Comparison of ENCODE assay signal across 8 mouse cellular contexts in genomic region chr4:155721668-155722083, GRCm38 (mm10). TPM values are rescaled to one million over a fixed set of nuclear protein-coding genes. Genes with fewer than 3 reads are reported as not detected.
DNase-seq lines count a peak whose midpoint lies in the region; ATAC-seq and TF ChIP-seq lines count a peak whose summit lies in the region.

No protein-coding gene starts in this region.

- H3K4me2 ChIP-seq in intestine, postnatal 0 days (replicated peaks; ENCODE audit: low read depth), result no peak overlapping the region

- no peak overlapping the region for H3K27ac ChIP-seq in heart, adult 2 months
- no peak overlapping the region for H3K27ac ChIP-seq in bone marrow, adult 2 months (ENCODE audit: control insufficient read depth, insufficient read depth, low read depth, low read length, poor library complexity)
- H3K27ac ChIP-seq in intestine, postnatal 0 days (ENCODE audit: low read depth, low read length), result no peak overlapping the region

- 0 out of 2 replicates have a peak, but pooled peaks cover 2% of the 10 kb centered on the region for H3K36me3 ChIP-seq in heart, adult 2 months (ENCODE audit: control insufficient read depth, insufficient read depth, low read length)
- H3K36me3 ChIP-seq in intestine, postnatal 0 days (ENCODE audit: control insufficient read depth, insufficient read depth), result peaks cover 24% of the 10 kb centered on the region

- no peaks in the 10 kb centered on the region for H3K4me1 ChIP-seq in heart, adult 2 months (ENCODE audit: control insufficient read depth, insufficient read depth, low read length)
- no peaks in the 10 kb centered on the region for H3K4me1 ChIP-seq in bone marrow, adult 2 months (ENCODE audit: control insufficient read depth, insufficient read depth, low read length)
- H3K4me1 ChIP-seq in intestine, postnatal 0 days (replicated peaks; ENCODE audit: control insufficient read depth, insufficient read depth, low read length), result no peaks in the 10 kb centered on the region

- H3K4me3 ChIP-seq in heart, adult 2 months, result no peak overlapping the region
- no peak overlapping the region for H3K4me3 ChIP-seq in bone marrow, adult 2 months (replicated peaks; ENCODE audit: control insufficient read depth, low read depth, low read length)
- H3K4me3 ChIP-seq in intestine, postnatal 0 days (ENCODE audit: low read depth, low read length), result no peak overlapping the region

- TF ChIP-seq CTCF in heart, adult 2 months (IDR thresholded peaks at IDR 0.05), result peak; percentile 74
- peak; percentile 37; the same call in 1 of the 2 replicates for TF ChIP-seq CTCF in bone marrow, adult 2 months (IDR thresholded peaks at IDR 0.05; ENCODE audit: control insufficient read depth, insufficient read depth, low read length)
- peak; percentile 79 for TF ChIP-seq CTCF in intestine, postnatal 0 days (IDR thresholded peaks at IDR 0.05; ENCODE audit: low read depth)

- 52% methylated on average over 4 of the region's 4 CpGs for WGBS in heart, adult 2 months
- 45% methylated on average over 4 of the region's 4 CpGs for WGBS in bone marrow, adult 2 months
- WGBS in intestine, postnatal 0 days, result 57% methylated on average over 4 of the region's 4 CpGs

- no peaks in the 10 kb centered on the region for H3K27me3 ChIP-seq in heart, adult 2 months (ENCODE audit: control insufficient read depth, insufficient read depth, low read length)
- H3K27me3 ChIP-seq in intestine, postnatal 0 days (replicated peaks; ENCODE audit: control insufficient read depth, insufficient read depth, low read length), result no peaks in the 10 kb centered on the region

- intact Hi-C loops in heart, adult 2 months (cut with DNase I), result loop anchor here (1.0 kb wide), 1 partner anchor 48 kb away; no protein-coding TSS in a partner anchor
- intact Hi-C loops in heart, postnatal 25 days (cut with DNase I), result loop anchor here (2.0 kb wide), 1 partner anchor 49 kb away; no protein-coding TSS in a partner anchor

- TF ChIP-seq POLR2A in heart, adult 2 months (IDR thresholded peaks at IDR 0.05; ENCODE audit: insufficient read depth, low read depth, low read length), result no peak
- no peak for TF ChIP-seq POLR2A in bone marrow, adult 2 months (IDR thresholded peaks at IDR 0.05; ENCODE audit: borderline replicate concordance, control insufficient read depth, low read depth, low read length)

- no peaks in the 10 kb centered on the region for H3K9me3 ChIP-seq in intestine, postnatal 0 days (ENCODE audit: control insufficient read depth)

- no peaks in the 10 kb centered on the region for H3K79me2 ChIP-seq in heart, adult 2 months (replicated peaks; ENCODE audit: control insufficient read depth, insufficient read depth, low read length)

- ATAC-seq in CD4-positive, CD25-positive, alpha-beta regulatory T cell, adult 4 months, result peak; percentile 74
- ATAC-seq in intestine, postnatal 0 days, result no peak

- TF ChIP-seq EP300 in heart, adult 2 months (IDR thresholded peaks at IDR 0.05; ENCODE audit: insufficient read depth, low read depth, low read length), result no peak

- H3K9ac ChIP-seq in heart, adult 2 months (ENCODE audit: low read depth, low read length), result no peak overlapping the region
- no peak overlapping the region for H3K9ac ChIP-seq in intestine, postnatal 0 days (ENCODE audit: low read depth, low read length)

- DNase-seq in heart, adult 2 months, result peak; percentile 32 to 36
- no peak for DNase-seq in heart, postnatal 25 days (ENCODE audit: low spot score)
- DNase-seq in naive thymus-derived CD4-positive, alpha-beta T cell, adult 2 months (ENCODE audit: low read depth), result peak; percentile 64
- no peak for DNase-seq in ovary, postnatal 36 days (ENCODE audit: low spot score)
- no peak for DNase-seq in right cerebral cortex, postnatal 4 days

RNA-seq across cellular contexts. Expression of gene Tmem240, which starts 12.9 kb away (rescaled TPM):
- total RNA-seq in heart, adult 2 months (2021), result under 1 TPM; 0.26 to 0.32 TPM
- 0.33 and 0.59 TPM in 2 replicates for polyA plus RNA-seq in heart, adult 2 months (2012; rRNA removed)
- under 1 TPM; 0.60 to 0.87 TPM for total RNA-seq in heart, postnatal 25 days (2021)
- under 1 TPM in 1 of 2 experiments, not detected in 1; 0.24 TPM for polyA plus RNA-seq in CD4-positive, CD25-positive, alpha-beta regulatory T cell, adult 4 months (2017; shearing (Covaris generic))
- polyA plus RNA-seq in bone marrow, adult 2 months (2011; ENCODE audit: insufficient read depth, insufficient read length, low replicate concordance, missing spikeins), result 0.47 and 3.0 TPM in 2 replicates
- polyA plus RNA-seq in intestine, postnatal 0 days (2015; fragmentation: Nextera tagmentation; extraction: Ambion mirVana), result 0.13 and 0.24 TPM in 2 replicates

RNA-seq across cellular contexts. Expression of gene Ssu72, which starts 17.1 kb away (rescaled TPM):
- total RNA-seq in heart, adult 2 months (2021), result 10 to 100 TPM; 43.6 to 51.6 TPM
- polyA plus RNA-seq in heart, adult 2 months (2012; rRNA removed), result 51.7 and 60.9 TPM in 2 replicates
- 10 to 100 TPM; 41.8 to 44.6 TPM for total RNA-seq in heart, postnatal 25 days (2021)
- 100 to 1,000 TPM; 153 to 164 TPM for polyA plus RNA-seq in CD4-positive, CD25-positive, alpha-beta regulatory T cell, adult 4 months (2017; shearing (Covaris generic))
- 28.5 and 53.2 TPM in 2 replicates for polyA plus RNA-seq in bone marrow, adult 2 months (2011; ENCODE audit: insufficient read depth, insufficient read length, low replicate concordance, missing spikeins)
- 167 and 171 TPM in 2 replicates for polyA plus RNA-seq in intestine, postnatal 0 days (2015; fragmentation: Nextera tagmentation; extraction: Ambion mirVana)

RNA-seq across cellular contexts. Expression of gene Fndc10, which starts 27.5 kb away (rescaled TPM):
- total RNA-seq in heart, adult 2 months (2021), result 1 to 10 TPM; 1.2 to 1.5 TPM
- 3.5 and 3.9 TPM in 2 replicates for polyA plus RNA-seq in heart, adult 2 months (2012; rRNA removed)
- 1 to 10 TPM; 1.2 TPM for total RNA-seq in heart, postnatal 25 days (2021)
- 1 to 10 TPM in 1 of 2 experiments, under 1 TPM in 1; 0.59 to 1.4 TPM for polyA plus RNA-seq in CD4-positive, CD25-positive, alpha-beta regulatory T cell, adult 4 months (2017; shearing (Covaris generic))
- 0.90 and 3.0 TPM in 2 replicates for polyA plus RNA-seq in bone marrow, adult 2 months (2011; ENCODE audit: insufficient read depth, insufficient read length, low replicate concordance, missing spikeins)
- polyA plus RNA-seq in intestine, postnatal 0 days (2015; fragmentation: Nextera tagmentation; extraction: Ambion mirVana), result 5.5 and 6.2 TPM in 2 replicates

RNA-seq across cellular contexts. Expression of gene Atad3a, which starts 39.2 kb away (rescaled TPM):
- total RNA-seq in heart, adult 2 months (2021), result 10 to 100 TPM; 42.3 to 47.7 TPM
- polyA plus RNA-seq in heart, adult 2 months (2012; rRNA removed), result 83.7 and 85.4 TPM in 2 replicates
- total RNA-seq in heart, postnatal 25 days (2021), result 10 to 100 TPM; 49.6 to 50.3 TPM
- 10 to 100 TPM; 22.9 to 32.9 TPM for polyA plus RNA-seq in CD4-positive, CD25-positive, alpha-beta regulatory T cell, adult 4 months (2017; shearing (Covaris generic))
- 31.8 and 32.9 TPM in 2 replicates for polyA plus RNA-seq in bone marrow, adult 2 months (2011; ENCODE audit: insufficient read depth, insufficient read length, low replicate concordance, missing spikeins)
- polyA plus RNA-seq in intestine, postnatal 0 days (2015; fragmentation: Nextera tagmentation; extraction: Ambion mirVana), result 39.6 and 40.4 TPM in 2 replicates

RNA-seq across cellular contexts. Expression of gene Mib2, which starts 52.7 kb away (rescaled TPM):
- 10 to 100 TPM; 24.9 to 25.7 TPM for total RNA-seq in heart, adult 2 months (2021)
- 35.8 and 38.2 TPM in 2 replicates for polyA plus RNA-seq in heart, adult 2 months (2012; rRNA removed)
- 10 to 100 TPM; 23.0 to 28.0 TPM for total RNA-seq in heart, postnatal 25 days (2021)
- polyA plus RNA-seq in CD4-positive, CD25-positive, alpha-beta regulatory T cell, adult 4 months (2017; shearing (Covaris generic)), result 1 to 10 TPM; 4.8 to 5.1 TPM
- 15.0 and 29.1 TPM in 2 replicates for polyA plus RNA-seq in bone marrow, adult 2 months (2011; ENCODE audit: insufficient read depth, insufficient read length, low replicate concordance, missing spikeins)
- 8.2 and 10.5 TPM in 2 replicates for polyA plus RNA-seq in intestine, postnatal 0 days (2015; fragmentation: Nextera tagmentation; extraction: Ambion mirVana)

Comparison
In these comparisons a context has a peak if more than half of its experiments do, and no peak if none do; other contexts are left out.
1. DNase-seq: peak in heart, adult 2 months (2 of 2) and naive thymus-derived CD4-positive, alpha-beta T cell, adult 2 months (single experiment); none in heart, postnatal 25 days (single experiment), ovary, postnatal 36 days (single experiment) and right cerebral cortex, postnatal 4 days (single experiment).
2. Peak in every context shown above with its lines, with median percentiles within 50 percentile points of each other: CTCF ChIP-seq.